Mouse (Mus musculus): ENCODE data around the gene Ear6.

Gene Ear6

GRCm38 (mm10) chr14:51893094-51893794 lies 39.7 kb downstream of the Ear6 start:
- in situ Hi-C loops (cut with MboI) = loop anchor here (25.0 kb wide), 1 partner anchor 419 kb away; the partner anchor contains the start of gene Mettl3

GRCm38 (mm10) chr14:51893809-51894208 lies 40.3 kb downstream of the Ear6 start:
- in situ Hi-C loops (cut with MboI) = loop anchor here (25.0 kb wide), 1 partner anchor 418 kb away; the partner anchor contains the start of gene Mettl3

DNA sequence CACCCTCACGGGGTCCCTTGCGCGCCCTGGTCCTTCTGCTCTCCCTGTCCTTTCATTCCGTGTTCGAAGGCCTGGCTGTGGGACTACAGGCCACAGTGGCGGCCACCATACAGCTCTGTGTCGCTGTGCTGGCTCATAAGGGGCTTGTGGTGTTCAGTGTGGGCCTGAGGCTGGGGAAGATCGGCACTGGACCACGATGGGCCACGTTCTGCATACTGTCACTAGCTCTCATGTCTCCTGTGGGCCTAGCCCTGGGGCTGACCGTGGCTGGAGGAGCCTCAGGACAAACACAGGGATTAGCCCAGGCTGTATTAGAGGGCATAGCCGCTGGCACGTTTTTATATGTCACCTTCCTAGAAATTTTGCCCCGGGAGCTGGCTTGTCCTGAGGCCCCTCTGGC lies 41.6 kb downstream of the Ear6 start:
- in situ Hi-C loops (cut with MboI) = loop anchor here (5.0 to 25.0 kb wide), 2 partner anchors 127 to 417 kb away; partner anchors contain the start of genes Mettl3 and Zfp219

DNA sequence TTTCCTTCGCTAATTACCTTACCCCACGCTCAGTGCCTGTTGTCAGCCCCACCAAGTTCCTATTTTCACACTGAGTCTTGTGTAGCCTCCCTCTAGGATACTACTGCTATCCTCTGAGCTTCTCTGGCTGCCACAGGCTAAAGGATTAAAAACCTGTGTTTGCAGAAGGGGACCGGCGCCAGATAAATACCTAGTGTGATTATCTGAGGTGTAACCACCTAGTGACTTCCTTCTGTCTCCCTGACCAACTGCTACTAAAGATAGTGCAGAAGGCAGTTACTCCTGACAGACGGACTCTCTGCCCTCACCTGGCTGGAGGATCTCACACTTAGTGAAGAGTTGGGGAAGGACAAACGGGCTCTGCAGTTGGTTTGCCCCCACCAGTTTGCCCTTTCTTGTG lies 42.5 kb downstream of the Ear6 start:
- in situ Hi-C loops (cut with MboI) = loop anchor here (5.0 to 25.0 kb wide), 2 partner anchors 126 to 416 kb away; partner anchors contain the start of genes Mettl3 and Zfp219

DNA sequence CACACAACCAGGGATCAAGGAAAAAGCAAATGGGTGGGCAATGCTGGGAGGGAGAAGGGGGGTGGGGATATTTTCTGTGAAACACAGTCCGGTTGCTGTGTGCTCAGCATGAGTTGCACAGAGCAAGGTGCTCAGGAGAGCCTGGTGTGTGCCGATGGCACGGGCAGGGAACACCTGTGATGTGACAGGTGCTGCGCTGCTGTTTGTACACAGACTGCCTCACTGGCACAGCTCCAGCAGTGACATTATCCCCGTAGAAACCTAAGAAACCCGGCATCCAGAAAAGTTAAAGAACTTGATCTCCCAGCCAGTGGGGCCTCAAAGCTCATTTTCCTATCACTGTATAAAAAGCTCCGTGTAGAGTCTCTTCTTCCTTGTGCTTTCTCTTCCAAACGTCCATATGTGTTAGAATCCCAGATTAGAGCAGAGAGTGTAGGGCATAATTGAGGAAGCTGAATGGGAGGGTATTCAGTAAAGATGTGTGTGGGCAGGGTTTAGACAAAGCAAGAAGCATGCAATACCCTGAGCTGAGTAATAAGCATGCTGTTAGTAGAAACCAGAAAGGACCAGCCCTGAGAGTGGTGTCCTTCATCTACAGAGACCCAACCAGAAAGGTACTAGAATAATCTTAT lies 43.2 kb downstream of the Ear6 start:
- in situ Hi-C loops (cut with MboI) = loop anchor here (5.0 to 25.0 kb wide), 2 partner anchors 126 to 416 kb away; partner anchors contain the start of genes Mettl3 and Zfp219

GRCm38 (mm10) chr14:51899351-51899750 lies 45.9 kb downstream of the Ear6 start:
- in situ Hi-C loops (cut with MboI) = loop anchor here (5.0 to 25.0 kb wide), 2 partner anchors 123 to 413 kb away; partner anchors contain the start of genes Mettl3 and Zfp219

- in situ Hi-C loops (cut with MboI) = no loop called here
Measured at GRCm38 (mm10) chr14:51902806-51903710, 49.6 kb downstream of the Ear6 start.

- in situ Hi-C loops (cut with MboI) = no loop called here
Measured at GRCm38 (mm10) chr14:51903782-51904181, 50.3 kb downstream of the Ear6 start.

Measured in mature B cell (primary cell).